Mouse (Mus musculus) ES-Bruce4 (cell line): Measurements from ENCODE around the gene Tent2.

Source experiments
- CTCF ChIP-seq: IDR thresholded peaks from one replicate; pipeline ENCODE4 v1.8.1; 2011; ENCODE audit warnings: low read depth, low read length
- EP300 ChIP-seq: IDR thresholded peaks from 2 replicates; pipeline ENCODE4 v1.6.1; 2011; ENCODE audit warnings: low read depth, low read length; ENCODE audit not compliant: insufficient read depth
- POLR2A ChIP-seq: IDR thresholded peaks from one replicate; pipeline ENCODE4 v1.8.1; 2011; ENCODE audit warnings: low read length; ENCODE audit not compliant: insufficient read depth

- TF ChIP-seq EP300 = no peak
- TF ChIP-seq POLR2A = no peak
- no peak for TF ChIP-seq CTCF
Observed at GRCm38 (mm10) chr13:93177571-93177970, 14.6 kb downstream of the Tent2 start.
